Mouse (Mus musculus): Measurements from ENCODE around the gene Nfe2. TPM values are rescaled to one million over a fixed set of nuclear protein-coding genes. Genes with fewer than 3 reads are reported as not detected.

Nfe2 gene
- polyA plus RNA-seq, 1 experiment from 2014 or later, result 5.4 TPM

- peak within 1 kb of the TSS; percentile 80 for H3K9ac ChIP-seq (replicated peaks; ENCODE audit: low read length)
- DNase-seq (ENCODE audit: low spot score) (peak; percentile 99), ATAC-seq (replicated peaks; ENCODE audit: insufficient number of reproducible peaks, low FRiP score, low TSS enrichment, low read depth) (peak; percentile 99)
- H3K4me2 ChIP-seq (ENCODE audit: low read depth, low read length), result peak within 1 kb of the TSS; percentile 39
- H3K4me1 ChIP-seq (ENCODE audit: control insufficient read depth, insufficient read depth, low read length), result no peaks in the 10 kb centered on the region
- H3K4me3 ChIP-seq (ENCODE audit: low read depth, low read length), result peak within 1 kb of the TSS; percentile 75
- H3K27me3 ChIP-seq (ENCODE audit: control insufficient read depth, insufficient read depth, low read length), result no peaks in the 10 kb centered on the region
- H3K36me3 ChIP-seq (replicated peaks; ENCODE audit: control insufficient read depth, insufficient read depth, low read depth, low read length), result no peaks in the 10 kb centered on the region
- H3K9me3 ChIP-seq (replicated peaks; ENCODE audit: control insufficient read depth, low read length), result no peaks in the 10 kb centered on the region
- no peak within 1 kb of the TSS for H3K27ac ChIP-seq (replicated peaks; ENCODE audit: low read depth, low read length)
- under 1% methylated on average over 38 of the region's 38 CpGs for WGBS
These were observed 14.4 kb upstream of the Nfe2 start, which contains the start of gene Copz1 for GRCm38 (mm10) chr15:103272419-103273279. TSS of gene Copz1 (plus strand) at chr15:103272714.

GRCm38 (mm10) chr15:103268903-103269302 is 10.7 kb upstream of the Nfe2 start:
- WGBS, result 87% methylated on average over 4 of the region's 4 CpGs
- no peaks in the 10 kb centered on the region for H3K27me3 ChIP-seq (ENCODE audit: control insufficient read depth, insufficient read depth, low read length)
- no peak overlapping the region for H3K9ac ChIP-seq (replicated peaks; ENCODE audit: low read length)
- H3K4me3 ChIP-seq (ENCODE audit: low read depth, low read length), result no peak overlapping the region
- DNase-seq (ENCODE audit: low spot score), result no peak
- no peaks in the 10 kb centered on the region for H3K36me3 ChIP-seq (replicated peaks; ENCODE audit: control insufficient read depth, insufficient read depth, low read depth, low read length)
- H3K4me2 ChIP-seq (ENCODE audit: low read depth, low read length), result no peak overlapping the region
- H3K27ac ChIP-seq (replicated peaks; ENCODE audit: low read depth, low read length), result no peak overlapping the region
- no peaks in the 10 kb centered on the region for H3K4me1 ChIP-seq (ENCODE audit: control insufficient read depth, insufficient read depth, low read length)
- ATAC-seq (replicated peaks; ENCODE audit: insufficient number of reproducible peaks, low FRiP score, low TSS enrichment, low read depth), result no peak
- no peaks in the 10 kb centered on the region for H3K9me3 ChIP-seq (replicated peaks; ENCODE audit: control insufficient read depth, low read length)

- no peak overlapping the region for H3K4me2 ChIP-seq (ENCODE audit: low read depth, low read length)
- ATAC-seq (replicated peaks; ENCODE audit: insufficient number of reproducible peaks, low FRiP score, low TSS enrichment, low read depth) (no peak), DNase-seq (ENCODE audit: low spot score) (no peak)
- no peaks in the 10 kb centered on the region for H3K36me3 ChIP-seq (replicated peaks; ENCODE audit: control insufficient read depth, insufficient read depth, low read depth, low read length)
- 91% methylated on average over 2 of the region's 2 CpGs for WGBS
- H3K27me3 ChIP-seq (ENCODE audit: control insufficient read depth, insufficient read depth, low read length), result no peaks in the 10 kb centered on the region
- H3K9ac ChIP-seq (replicated peaks; ENCODE audit: low read length), result no peak overlapping the region
- no peak overlapping the region for H3K4me3 ChIP-seq (ENCODE audit: low read depth, low read length)
- H3K9me3 ChIP-seq (replicated peaks; ENCODE audit: control insufficient read depth, low read length), result no peaks in the 10 kb centered on the region
- H3K27ac ChIP-seq (replicated peaks; ENCODE audit: low read depth, low read length), result no peak overlapping the region
- no peaks in the 10 kb centered on the region for H3K4me1 ChIP-seq (ENCODE audit: control insufficient read depth, insufficient read depth, low read length)
These were observed 6.6 kb upstream of the Nfe2 start for GRCm38 (mm10) chr15:103264794-103265193.

GRCm38 (mm10) chr15:103259989-103260388 is 1.8 kb upstream of the Nfe2 start:
- Histone ChIP-seq H3K9me3 (replicated peaks; ENCODE audit: control insufficient read depth, low read length) (no peaks in the 10 kb centered on the region), H3K9ac (replicated peaks; ENCODE audit: low read length) (no peak overlapping the region), H3K27me3 (ENCODE audit: control insufficient read depth, insufficient read depth, low read length) (no peaks in the 10 kb centered on the region), H3K4me2 (ENCODE audit: low read depth, low read length) (no peak overlapping the region), H3K4me1 (ENCODE audit: control insufficient read depth, insufficient read depth, low read length) (peaks cover 4% of the 10 kb centered on the region; the same call in 1 of the 2 replicates), H3K36me3 (replicated peaks; ENCODE audit: control insufficient read depth, insufficient read depth, low read depth, low read length) (no peaks in the 10 kb centered on the region), H3K27ac (replicated peaks; ENCODE audit: low read depth, low read length) (no peak overlapping the region), H3K4me3 (ENCODE audit: low read depth, low read length) (no peak overlapping the region)
- no peak for ATAC-seq (replicated peaks; ENCODE audit: insufficient number of reproducible peaks, low FRiP score, low TSS enrichment, low read depth)
- whole genome bisulfite sequencing, result 57% methylated on average over 1 of the region's 1 CpGs
- no peak for DNase-seq (ENCODE audit: low spot score)

GRCm38 (mm10) chr15:103259162-103259561 is 959 bp upstream of the Nfe2 start:
- no peaks in the 10 kb centered on the region for H3K27me3 ChIP-seq (ENCODE audit: control insufficient read depth, insufficient read depth, low read length)
- no peak overlapping the region for H3K4me3 ChIP-seq (ENCODE audit: low read depth, low read length)
- H3K36me3 ChIP-seq (replicated peaks; ENCODE audit: control insufficient read depth, insufficient read depth, low read depth, low read length), result no peaks in the 10 kb centered on the region
- 83% methylated on average over 5 of the region's 5 CpGs for WGBS
- H3K9me3 ChIP-seq (replicated peaks; ENCODE audit: control insufficient read depth, low read length), result no peaks in the 10 kb centered on the region
- no peak overlapping the region for H3K4me2 ChIP-seq (ENCODE audit: low read depth, low read length)
- H3K9ac ChIP-seq (replicated peaks; ENCODE audit: low read length), result no peak overlapping the region
- DNase-seq (ENCODE audit: low spot score) (no peak), ATAC-seq (replicated peaks; ENCODE audit: insufficient number of reproducible peaks, low FRiP score, low TSS enrichment, low read depth) (no peak)
- H3K4me1 ChIP-seq (ENCODE audit: control insufficient read depth, insufficient read depth, low read length), result peaks cover 4% of the 10 kb centered on the region
- H3K27ac ChIP-seq (replicated peaks; ENCODE audit: low read depth, low read length), result no peak overlapping the region

- 95% methylated on average over 6 of the region's 6 CpGs for WGBS
- no peak overlapping the region for H3K4me2 ChIP-seq (ENCODE audit: low read depth, low read length)
These were observed 1.8 kb downstream of the Nfe2 start for GRCm38 (mm10) chr15:103256210-103256986.

GRCm38 (mm10) chr15:103255169-103255568 is 3.0 kb downstream of the Nfe2 start:
- WGBS, result 1% methylated on average over 25 of the region's 25 CpGs
- Histone ChIP-seq H3K27ac (replicated peaks; ENCODE audit: low read depth, low read length) (no peak overlapping the region), H3K9me3 (replicated peaks; ENCODE audit: control insufficient read depth, low read length) (no peaks in the 10 kb centered on the region), H3K36me3 (replicated peaks; ENCODE audit: control insufficient read depth, insufficient read depth, low read depth, low read length) (no peaks in the 10 kb centered on the region), H3K27me3 (ENCODE audit: control insufficient read depth, insufficient read depth, low read length) (no peaks in the 10 kb centered on the region), H3K4me3 (ENCODE audit: low read depth, low read length) (peak overlapping the region; percentile 36), H3K9ac (replicated peaks; ENCODE audit: low read length) (peak overlapping the region; percentile 62), H3K4me2 (ENCODE audit: low read depth, low read length) (peak overlapping the region; percentile 83), H3K4me1 (ENCODE audit: control insufficient read depth, insufficient read depth, low read length) (peaks cover 4% of the 10 kb centered on the region)
- DNase-seq (ENCODE audit: low spot score), result peak; percentile 65
- 0 out of 2 replicates have a peak, but pooled peaks have one; percentile 26 for ATAC-seq (replicated peaks; ENCODE audit: insufficient number of reproducible peaks, low FRiP score, low TSS enrichment, low read depth)

More at GRCm38 (mm10) chr15:103256210-103256986, 1.8 kb downstream of the Nfe2 start:
- no peaks in the 10 kb centered on the region for H3K27me3 ChIP-seq (ENCODE audit: control insufficient read depth, insufficient read depth, low read length)
- no peak overlapping the region for H3K4me3 ChIP-seq (ENCODE audit: low read depth, low read length)
- no peaks in the 10 kb centered on the region for H3K36me3 ChIP-seq (replicated peaks; ENCODE audit: control insufficient read depth, insufficient read depth, low read depth, low read length)
- no peaks in the 10 kb centered on the region for H3K9me3 ChIP-seq (replicated peaks; ENCODE audit: control insufficient read depth, low read length)
- peaks cover 4% of the 10 kb centered on the region for H3K4me1 ChIP-seq (ENCODE audit: control insufficient read depth, insufficient read depth, low read length)
- DNase-seq (ENCODE audit: low spot score) (no peak), ATAC-seq (replicated peaks; ENCODE audit: insufficient number of reproducible peaks, low FRiP score, low TSS enrichment, low read depth) (no peak)
- no peak overlapping the region for H3K9ac ChIP-seq (replicated peaks; ENCODE audit: low read length)
- H3K27ac ChIP-seq (replicated peaks; ENCODE audit: low read depth, low read length), result no peak overlapping the region

GRCm38 (mm10) chr15:103253352-103253751 is 4.9 kb downstream of the Nfe2 start:
- no peak overlapping the region for H3K27ac ChIP-seq (replicated peaks; ENCODE audit: low read depth, low read length)
- H3K27me3 ChIP-seq (ENCODE audit: control insufficient read depth, insufficient read depth, low read length), result no peaks in the 10 kb centered on the region
- peaks cover 3% of the 10 kb centered on the region for H3K4me1 ChIP-seq (ENCODE audit: control insufficient read depth, insufficient read depth, low read length)
- no peak overlapping the region for H3K4me2 ChIP-seq (ENCODE audit: low read depth, low read length)
- ATAC-seq (replicated peaks; ENCODE audit: insufficient number of reproducible peaks, low FRiP score, low TSS enrichment, low read depth) (no peak), DNase-seq (ENCODE audit: low spot score) (no peak)
- no peaks in the 10 kb centered on the region for H3K9me3 ChIP-seq (replicated peaks; ENCODE audit: control insufficient read depth, low read length)
- H3K4me3 ChIP-seq (ENCODE audit: low read depth, low read length), result no peak overlapping the region
- H3K36me3 ChIP-seq (replicated peaks; ENCODE audit: control insufficient read depth, insufficient read depth, low read depth, low read length), result peaks cover 4% of the 10 kb centered on the region
- no peak overlapping the region for H3K9ac ChIP-seq (replicated peaks; ENCODE audit: low read length)
- 92% methylated on average over 1 of the region's 1 CpGs for WGBS
